Mouse (Mus musculus): Measurements from ENCODE around the gene Nmrk1. TPM values are rescaled to one million over a fixed set of nuclear protein-coding genes. Genes with fewer than 3 reads are reported as not detected.

Gene Nmrk1
- polyA plus RNA-seq, 1 experiment from 2014 or later, result 20.6 TPM

DNA sequence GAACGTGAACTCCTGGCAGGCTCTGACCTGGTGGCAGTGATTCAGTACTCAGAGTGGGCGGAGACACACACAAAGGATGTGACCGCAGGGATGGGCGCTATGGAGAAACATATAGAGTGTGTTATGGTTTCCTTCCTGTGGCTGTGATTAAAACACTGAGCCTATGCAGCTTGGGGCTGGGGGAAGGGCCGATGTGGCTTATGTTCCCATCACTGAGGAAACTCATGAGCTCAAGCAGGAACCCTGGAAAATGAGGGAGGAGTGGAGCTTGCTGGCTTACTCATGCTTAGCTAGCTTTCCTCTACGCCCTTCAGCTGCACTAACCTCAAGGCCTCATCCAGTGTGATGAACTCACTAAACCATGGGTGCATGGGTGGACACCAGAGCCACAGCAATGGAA is 28.7 kb upstream of the Nmrk1 start:
- peaks cover 6% of the 10 kb centered on the region; the same call in 1 of the 2 replicates for H3K36me3 ChIP-seq (ENCODE audit: insufficient read depth, low read length)
- H3K27ac ChIP-seq, result no peak overlapping the region
- H3K9ac ChIP-seq (ENCODE audit: low read depth, low read length), result no peak overlapping the region
- DNase-seq (ENCODE audit: low spot score) (no peak), ATAC-seq (replicated peaks; ENCODE audit: low FRiP score, low read depth) (no peak)
- no peaks in the 10 kb centered on the region for H3K9me3 ChIP-seq (replicated peaks; ENCODE audit: low read length)
- no peak overlapping the region for H3K4me3 ChIP-seq (replicated peaks; ENCODE audit: low read depth, low read length)
- TF ChIP-seq CTCF (IDR thresholded peaks at IDR 0.05; ENCODE audit: low read depth), result no peak
- H3K4me2 ChIP-seq (ENCODE audit: low read length), result no peak overlapping the region
- WGBS, result 74% methylated on average over 6 of the region's 6 CpGs
- H3K4me1 ChIP-seq (replicated peaks; ENCODE audit: insufficient read depth, low read length), result peaks cover 7% of the 10 kb centered on the region
- H3K27me3 ChIP-seq (ENCODE audit: insufficient read depth, low read length), result no peaks in the 10 kb centered on the region

DNA sequence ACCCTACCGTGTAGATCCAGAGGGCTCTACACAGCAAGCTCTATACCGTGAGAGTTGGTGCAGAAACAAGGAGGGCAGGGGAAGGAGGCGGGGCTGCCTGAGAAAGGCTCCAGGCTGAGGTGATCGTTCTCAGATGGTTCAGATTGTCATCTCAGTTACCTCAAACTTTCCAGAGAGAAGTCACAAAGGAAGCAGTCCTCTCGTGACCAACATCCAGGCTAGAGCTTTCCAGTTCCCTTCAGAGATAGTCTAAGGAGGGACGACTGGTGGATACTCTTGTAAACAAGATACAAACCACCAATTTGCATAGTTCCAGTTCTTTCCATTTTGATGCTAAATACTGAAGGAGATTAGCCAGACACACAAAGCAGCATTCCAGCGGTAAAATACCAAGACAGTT is 23.8 kb upstream of the Nmrk1 start:
- no peaks in the 10 kb centered on the region for H3K9me3 ChIP-seq (replicated peaks; ENCODE audit: low read length)
- WGBS, result 31% methylated on average over 7 of the region's 7 CpGs
- DNase-seq (ENCODE audit: low spot score) (no peak), ATAC-seq (replicated peaks; ENCODE audit: low FRiP score, low read depth) (0 out of 2 replicates have a peak, but pooled peaks have one; percentile 38)
- H3K9ac ChIP-seq (ENCODE audit: low read depth, low read length), result no peak overlapping the region
- 0 out of 2 replicates have a peak, but pooled peaks cover under 1% of the 10 kb centered on the region for H3K36me3 ChIP-seq (ENCODE audit: insufficient read depth, low read length)
- H3K4me3 ChIP-seq (replicated peaks; ENCODE audit: low read depth, low read length), result no peak overlapping the region
- no peak for TF ChIP-seq CTCF (IDR thresholded peaks at IDR 0.05; ENCODE audit: low read depth)
- no peak overlapping the region for H3K27ac ChIP-seq
- H3K27me3 ChIP-seq (ENCODE audit: insufficient read depth, low read length), result no peaks in the 10 kb centered on the region
- H3K4me1 ChIP-seq (replicated peaks; ENCODE audit: insufficient read depth, low read length), result peaks cover 10% of the 10 kb centered on the region
- H3K4me2 ChIP-seq (ENCODE audit: low read length), result no peak overlapping the region

DNA sequence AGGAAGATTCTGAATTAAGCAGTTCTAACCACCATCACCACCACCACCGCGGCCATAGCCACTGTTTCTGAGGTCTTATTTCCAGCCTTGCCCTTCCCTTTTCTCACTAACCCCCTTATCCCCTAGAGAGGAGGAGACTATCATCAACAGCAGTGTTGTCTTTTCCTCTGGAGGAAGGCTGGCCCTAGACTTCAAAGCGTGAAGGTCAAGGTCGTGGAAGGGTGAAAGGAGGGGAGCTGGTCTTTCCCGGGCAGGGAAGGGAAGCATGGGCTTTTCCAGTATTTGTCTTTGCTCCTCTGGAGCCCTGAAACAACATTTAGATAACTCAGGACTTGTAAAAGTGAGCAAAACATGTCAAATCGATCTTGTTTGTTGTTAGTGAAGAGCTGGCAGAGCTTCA is 22.8 kb upstream of the Nmrk1 start:
- no peak overlapping the region for H3K4me3 ChIP-seq (replicated peaks; ENCODE audit: low read depth, low read length)
- no peaks in the 10 kb centered on the region for H3K36me3 ChIP-seq (ENCODE audit: insufficient read depth, low read length)
- DNase-seq (ENCODE audit: low spot score), result peak; percentile 44
- no peaks in the 10 kb centered on the region for H3K9me3 ChIP-seq (replicated peaks; ENCODE audit: low read length)
- H3K9ac ChIP-seq (ENCODE audit: low read depth, low read length), result no peak overlapping the region
- H3K27me3 ChIP-seq (ENCODE audit: insufficient read depth, low read length), result no peaks in the 10 kb centered on the region
- peaks cover 10% of the 10 kb centered on the region for H3K4me1 ChIP-seq (replicated peaks; ENCODE audit: insufficient read depth, low read length)
- no peak overlapping the region for H3K4me2 ChIP-seq (ENCODE audit: low read length)
- WGBS, result 23% methylated on average over 6 of the region's 6 CpGs
- no peak for ATAC-seq (replicated peaks; ENCODE audit: low FRiP score, low read depth)
- TF ChIP-seq CTCF (IDR thresholded peaks at IDR 0.05; ENCODE audit: low read depth), result no peak
- H3K27ac ChIP-seq, result no peak overlapping the region

DNA sequence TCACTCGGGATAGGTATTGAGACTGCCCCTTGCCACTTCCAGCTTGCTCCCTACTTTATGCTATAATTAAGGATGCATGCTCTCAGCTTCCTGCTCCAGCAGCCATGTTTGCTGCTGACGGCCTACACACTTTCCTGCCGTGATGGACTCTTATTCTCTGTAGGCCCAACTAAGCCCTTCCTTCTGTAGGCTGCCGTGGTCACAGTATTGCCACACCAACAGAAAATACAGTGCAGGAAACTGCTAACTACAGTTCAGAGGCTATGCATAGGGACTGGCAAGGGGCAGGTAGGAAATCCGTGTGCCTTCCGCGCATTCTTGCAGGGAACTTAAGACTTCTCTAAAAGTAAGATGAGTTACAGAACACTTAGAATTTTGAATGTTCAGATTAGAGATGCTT is 17.4 kb upstream of the Nmrk1 start:
- H3K27me3 ChIP-seq (ENCODE audit: insufficient read depth, low read length), result no peaks in the 10 kb centered on the region
- WGBS, result 83% methylated on average over 7 of the region's 7 CpGs
- H3K9ac ChIP-seq (ENCODE audit: low read depth, low read length), result no peak overlapping the region
- no peak for DNase-seq (ENCODE audit: low spot score)
- no peak overlapping the region for H3K4me3 ChIP-seq (replicated peaks; ENCODE audit: low read depth, low read length)
- no peaks in the 10 kb centered on the region for H3K9me3 ChIP-seq (replicated peaks; ENCODE audit: low read length)
- ATAC-seq (replicated peaks; ENCODE audit: low FRiP score, low read depth), result no peak
- H3K4me1 ChIP-seq (replicated peaks; ENCODE audit: insufficient read depth, low read length), result no peaks in the 10 kb centered on the region
- TF ChIP-seq CTCF (IDR thresholded peaks at IDR 0.05; ENCODE audit: low read depth), result no peak
- H3K27ac ChIP-seq, result no peak overlapping the region
- H3K36me3 ChIP-seq (ENCODE audit: insufficient read depth, low read length), result no peaks in the 10 kb centered on the region
- no peak overlapping the region for H3K4me2 ChIP-seq (ENCODE audit: low read length)

DNA sequence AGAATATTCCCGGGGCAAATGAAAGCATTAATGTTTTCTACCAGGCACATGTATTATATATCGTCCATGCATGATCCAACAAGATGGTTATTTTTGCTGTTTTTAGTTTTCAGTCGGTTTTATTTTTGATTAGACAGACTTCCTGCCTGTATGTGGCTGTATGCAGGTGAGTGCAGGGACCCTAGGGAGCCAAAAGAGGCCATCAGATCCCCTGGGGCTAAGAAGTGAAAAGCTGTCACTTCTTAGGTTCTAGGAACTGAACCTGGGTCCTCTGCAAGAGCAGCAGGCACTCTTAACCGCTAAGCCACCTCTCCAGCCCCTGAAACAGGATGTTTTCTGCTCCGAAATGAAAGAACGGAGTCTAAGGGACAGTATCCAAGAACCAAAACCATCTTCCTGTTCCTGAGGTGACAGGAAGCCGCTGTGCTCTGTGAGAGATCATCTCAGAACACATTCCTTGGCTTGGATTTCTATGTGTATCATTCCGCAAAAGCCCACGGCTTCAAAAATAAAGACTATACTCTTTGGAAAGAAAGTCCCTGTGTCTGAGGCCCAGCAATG is 16.0 kb upstream of the Nmrk1 start:
- ATAC-seq (replicated peaks; ENCODE audit: low FRiP score, low read depth) (no peak), DNase-seq (ENCODE audit: low spot score) (peak; percentile 42)
- no peak overlapping the region for H3K9ac ChIP-seq (ENCODE audit: low read depth, low read length)
- no peaks in the 10 kb centered on the region for H3K9me3 ChIP-seq (replicated peaks; ENCODE audit: low read length)
- no peaks in the 10 kb centered on the region for H3K4me1 ChIP-seq (replicated peaks; ENCODE audit: insufficient read depth, low read length)
- H3K27ac ChIP-seq, result peak overlapping the region; percentile 43; the same call in 1 of the 2 replicates
- H3K4me3 ChIP-seq (replicated peaks; ENCODE audit: low read depth, low read length), result no peak overlapping the region
- H3K4me2 ChIP-seq (ENCODE audit: low read length), result 0 out of 2 replicates have a peak overlapping the region, but pooled peaks have one; percentile 8
- TF ChIP-seq CTCF (IDR thresholded peaks at IDR 0.05; ENCODE audit: low read depth), result no peak
- no peaks in the 10 kb centered on the region for H3K27me3 ChIP-seq (ENCODE audit: insufficient read depth, low read length)
- WGBS, result 68% methylated on average over 9 of the region's 9 CpGs
- H3K36me3 ChIP-seq (ENCODE audit: insufficient read depth, low read length), result no peaks in the 10 kb centered on the region

DNA sequence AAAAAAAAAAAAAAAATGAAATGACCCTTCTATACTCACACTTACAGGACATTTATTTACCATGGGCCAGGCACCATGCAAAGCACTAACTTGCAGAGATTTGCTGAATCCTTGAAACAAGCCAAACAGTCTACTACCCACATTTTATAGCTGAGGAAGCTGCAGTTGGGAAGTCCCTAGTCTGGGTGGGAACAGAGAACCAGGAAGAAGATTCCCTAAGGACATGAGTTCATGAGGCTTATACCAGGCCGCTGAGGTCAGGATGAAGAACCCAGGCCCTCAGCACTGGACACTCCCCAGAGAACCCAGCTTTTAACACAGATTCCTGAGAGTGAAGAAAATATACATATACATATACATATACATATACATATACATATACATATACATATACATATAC is 14.2 kb upstream of the Nmrk1 start:
- Histone ChIP-seq H3K9me3 (replicated peaks; ENCODE audit: low read length) (no peaks in the 10 kb centered on the region), H3K4me3 (replicated peaks; ENCODE audit: low read depth, low read length) (no peak overlapping the region), H3K27me3 (ENCODE audit: insufficient read depth, low read length) (no peaks in the 10 kb centered on the region), H3K9ac (ENCODE audit: low read depth, low read length) (no peak overlapping the region), H3K27ac (no peak overlapping the region), H3K4me1 (replicated peaks; ENCODE audit: insufficient read depth, low read length) (no peaks in the 10 kb centered on the region), H3K36me3 (ENCODE audit: insufficient read depth, low read length) (no peaks in the 10 kb centered on the region), H3K4me2 (ENCODE audit: low read length) (no peak overlapping the region)
- DNase-seq (ENCODE audit: low spot score) (no peak), ATAC-seq (replicated peaks; ENCODE audit: low FRiP score, low read depth) (no peak)
- TF ChIP-seq CTCF (IDR thresholded peaks at IDR 0.05; ENCODE audit: low read depth), result no peak
- 82% methylated on average over 1 of the region's 1 CpGs for WGBS

DNA sequence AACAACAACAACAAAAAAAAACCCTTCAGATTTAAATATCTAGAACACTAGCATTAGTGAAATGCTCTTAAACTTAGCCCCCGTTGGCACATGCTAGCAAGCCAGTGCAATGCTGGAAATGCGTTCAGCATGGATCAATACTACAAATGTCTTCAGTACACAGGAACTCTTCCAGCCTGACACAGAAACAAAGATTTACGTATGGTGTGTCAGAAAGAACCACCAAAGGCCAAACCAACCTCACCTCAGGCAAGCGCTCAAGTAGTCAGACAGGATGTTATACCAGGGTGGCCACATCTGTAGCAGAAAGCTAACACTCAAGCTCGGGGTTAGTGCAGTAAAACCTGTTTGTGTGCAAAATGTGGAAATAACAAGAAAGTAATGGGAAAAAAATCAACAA is 12.7 kb upstream of the Nmrk1 start:
- DNase-seq (ENCODE audit: low spot score) (no peak), ATAC-seq (replicated peaks; ENCODE audit: low FRiP score, low read depth) (no peak)
- WGBS, result 58% methylated on average over 5 of the region's 5 CpGs
- no peaks in the 10 kb centered on the region for H3K27me3 ChIP-seq (ENCODE audit: insufficient read depth, low read length)
- H3K4me1 ChIP-seq (replicated peaks; ENCODE audit: insufficient read depth, low read length), result 0 out of 2 replicates have a peak, but pooled peaks cover 3% of the 10 kb centered on the region
- H3K27ac ChIP-seq, result peak overlapping the region; percentile 11; the same call in 1 of the 2 replicates
- no peak overlapping the region for H3K4me3 ChIP-seq (replicated peaks; ENCODE audit: low read depth, low read length)
- H3K36me3 ChIP-seq (ENCODE audit: insufficient read depth, low read length), result no peaks in the 10 kb centered on the region
- H3K9me3 ChIP-seq (replicated peaks; ENCODE audit: low read length), result no peaks in the 10 kb centered on the region
- TF ChIP-seq CTCF (IDR thresholded peaks at IDR 0.05; ENCODE audit: low read depth), result no peak
- no peak overlapping the region for H3K4me2 ChIP-seq (ENCODE audit: low read length)
- H3K9ac ChIP-seq (ENCODE audit: low read depth, low read length), result no peak overlapping the region

All from kidney, postnatal 0 days (tissue).